Mouse (Mus musculus): ENCODE measurements around the gene Rbsn. TPM values are rescaled to one million over a fixed set of nuclear protein-coding genes. Genes with fewer than 3 reads are reported as not detected.

Gene Rbsn
- polyA plus RNA-seq (2015; fragmentation: Nextera tagmentation; extraction: Ambion mirVana): 34.6 and 37.9 TPM in 2 replicates

- H3K27ac ChIP-seq (ENCODE audit: low read length): peak within 1 kb of the TSS; percentile 89
- 0 out of 2 replicates have a peak, but pooled peaks cover 4% of the 10 kb centered on the region for H3K36me3 ChIP-seq (ENCODE audit: control insufficient read depth, insufficient read depth)
- H3K9ac ChIP-seq (replicated peaks; ENCODE audit: low read depth, low read length): peak within 1 kb of the TSS; percentile 96
- WGBS: 9% methylated on average over 35 of the region's 35 CpGs
- peak within 1 kb of the TSS; percentile 86 for H3K4me3 ChIP-seq (replicated peaks; ENCODE audit: low read length)
- peak; percentile 98 for ATAC-seq
- peak within 1 kb of the TSS; percentile 97 for H3K4me2 ChIP-seq (ENCODE audit: low read length)
- H3K4me1 ChIP-seq (replicated peaks; ENCODE audit: control insufficient read depth, insufficient read depth, low read length): peaks cover 15% of the 10 kb centered on the region
- no peaks in the 10 kb centered on the region for H3K27me3 ChIP-seq (replicated peaks; ENCODE audit: control insufficient read depth, insufficient read depth, low read length)
- no peaks in the 10 kb centered on the region for H3K9me3 ChIP-seq (ENCODE audit: control insufficient read depth, low read length)
Measured at GRCm38 (mm10) chr6:92214773-92215449, at the start of gene Rbsn. Gene Rbsn (minus strand): TSS chr6:92214925.

- WGBS: 69% methylated on average over 4 of the region's 4 CpGs
- H3K4me3 ChIP-seq (replicated peaks; ENCODE audit: low read length): no peak overlapping the region
Measured at GRCm38 (mm10) chr6:92261162-92261843, 46.6 kb upstream of the Rbsn start.

DNA sequence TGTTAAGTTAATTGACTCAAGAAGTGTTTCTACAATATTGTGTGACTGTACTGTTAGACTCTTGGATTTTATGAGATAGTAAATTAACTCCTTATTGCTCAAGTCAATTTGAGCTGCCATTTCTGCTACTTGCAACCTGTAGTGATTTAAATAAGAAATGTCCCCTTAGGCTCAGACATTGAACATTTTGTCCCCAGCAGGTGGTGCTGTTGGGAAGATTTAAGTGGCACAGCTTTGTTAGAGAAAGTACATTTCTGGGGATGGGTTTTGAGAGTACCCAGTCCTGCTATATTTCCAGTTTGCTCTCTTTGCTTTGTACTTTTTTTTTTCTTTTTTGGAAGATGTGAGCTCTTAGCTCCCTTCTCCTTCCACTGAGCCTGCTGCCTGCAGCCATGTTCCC, 40.6 kb upstream of the Rbsn start:
- no peak overlapping the region for H3K27ac ChIP-seq (ENCODE audit: low read length)
- ATAC-seq: no peak

More at GRCm38 (mm10) chr6:92261162-92261843, 46.6 kb upstream of the Rbsn start:
- Histone ChIP-seq H3K9ac (replicated peaks; ENCODE audit: low read depth, low read length) (no peak overlapping the region), H3K9me3 (ENCODE audit: control insufficient read depth, low read length) (no peaks in the 10 kb centered on the region), H3K4me2 (ENCODE audit: low read length) (no peak overlapping the region), H3K36me3 (ENCODE audit: control insufficient read depth, insufficient read depth) (no peaks in the 10 kb centered on the region), H3K27me3 (replicated peaks; ENCODE audit: control insufficient read depth, insufficient read depth, low read length) (no peaks in the 10 kb centered on the region), H3K4me1 (replicated peaks; ENCODE audit: control insufficient read depth, insufficient read depth, low read length) (no peaks in the 10 kb centered on the region), H3K27ac (ENCODE audit: low read length) (no peak overlapping the region)
- no peak for ATAC-seq

DNA sequence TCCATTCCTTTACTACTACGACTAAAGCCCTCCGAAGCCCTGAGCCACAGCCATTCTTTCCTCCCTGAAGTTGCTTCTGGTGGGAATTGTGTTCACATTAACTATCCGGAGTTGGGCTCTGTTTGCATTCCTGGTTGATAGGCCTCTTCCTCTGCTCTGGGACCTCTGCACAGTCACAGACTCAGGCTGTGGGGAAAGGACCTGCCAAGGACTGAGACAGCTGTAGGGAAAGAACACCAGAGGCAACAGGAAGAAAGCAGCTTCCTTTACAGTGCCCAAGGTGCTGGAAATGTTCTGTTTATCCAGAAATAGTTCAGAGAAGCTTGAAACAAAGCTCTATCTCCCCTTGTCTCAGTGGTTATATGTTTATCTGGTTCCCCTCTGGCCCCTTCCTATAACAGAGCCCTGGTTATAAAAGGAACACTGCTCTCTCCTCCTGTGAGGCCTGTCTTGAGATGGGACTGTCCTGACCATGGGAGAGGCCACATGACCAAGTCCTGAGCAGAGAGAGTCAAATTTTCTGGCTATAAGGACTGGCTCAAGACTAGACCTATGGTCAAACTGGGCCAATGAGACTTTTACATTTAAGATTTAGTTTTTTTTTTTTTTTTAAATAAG, 38.6 kb upstream of the Rbsn start:
- Histone ChIP-seq H3K27ac (ENCODE audit: low read length) (no peak overlapping the region), H3K36me3 (ENCODE audit: control insufficient read depth, insufficient read depth) (no peaks in the 10 kb centered on the region), H3K4me2 (ENCODE audit: low read length) (no peak overlapping the region), H3K9me3 (ENCODE audit: control insufficient read depth, low read length) (no peaks in the 10 kb centered on the region), H3K4me1 (replicated peaks; ENCODE audit: control insufficient read depth, insufficient read depth, low read length) (no peaks in the 10 kb centered on the region), H3K27me3 (replicated peaks; ENCODE audit: control insufficient read depth, insufficient read depth, low read length) (no peaks in the 10 kb centered on the region), H3K9ac (replicated peaks; ENCODE audit: low read depth, low read length) (no peak overlapping the region), H3K4me3 (replicated peaks; ENCODE audit: low read length) (no peak overlapping the region)
- ATAC-seq: no peak
- 79% methylated on average over 3 of the region's 3 CpGs for WGBS

More for the DNA sequence above, 40.6 kb upstream of the Rbsn start:
- no peaks in the 10 kb centered on the region for H3K36me3 ChIP-seq (ENCODE audit: control insufficient read depth, insufficient read depth)
- H3K4me2 ChIP-seq (ENCODE audit: low read length): no peak overlapping the region
- H3K9ac ChIP-seq (replicated peaks; ENCODE audit: low read depth, low read length): no peak overlapping the region
- no peak overlapping the region for H3K4me3 ChIP-seq (replicated peaks; ENCODE audit: low read length)
- H3K27me3 ChIP-seq (replicated peaks; ENCODE audit: control insufficient read depth, insufficient read depth, low read length): no peaks in the 10 kb centered on the region
- no peaks in the 10 kb centered on the region for H3K4me1 ChIP-seq (replicated peaks; ENCODE audit: control insufficient read depth, insufficient read depth, low read length)
- no peaks in the 10 kb centered on the region for H3K9me3 ChIP-seq (ENCODE audit: control insufficient read depth, low read length)

- H3K27me3 ChIP-seq (replicated peaks; ENCODE audit: control insufficient read depth, insufficient read depth, low read length): peaks cover 22% of the 10 kb centered on the region
- H3K4me2 ChIP-seq (ENCODE audit: low read length): no peak overlapping the region
- H3K9me3 ChIP-seq (ENCODE audit: control insufficient read depth, low read length): no peaks in the 10 kb centered on the region
- peaks cover 4% of the 10 kb centered on the region; the same call in 1 of the 2 replicates for H3K4me1 ChIP-seq (replicated peaks; ENCODE audit: control insufficient read depth, insufficient read depth, low read length)
- H3K9ac ChIP-seq (replicated peaks; ENCODE audit: low read depth, low read length): no peak overlapping the region
- H3K36me3 ChIP-seq (ENCODE audit: control insufficient read depth, insufficient read depth): no peaks in the 10 kb centered on the region
- H3K27ac ChIP-seq (ENCODE audit: low read length): no peak overlapping the region
- no peak for ATAC-seq
- WGBS: 5% methylated on average over 7 of the region's 7 CpGs
- H3K4me3 ChIP-seq (replicated peaks; ENCODE audit: low read length): no peak overlapping the region
Measured at GRCm38 (mm10) chr6:92247215-92247919, 32.6 kb upstream of the Rbsn start.

DNA sequence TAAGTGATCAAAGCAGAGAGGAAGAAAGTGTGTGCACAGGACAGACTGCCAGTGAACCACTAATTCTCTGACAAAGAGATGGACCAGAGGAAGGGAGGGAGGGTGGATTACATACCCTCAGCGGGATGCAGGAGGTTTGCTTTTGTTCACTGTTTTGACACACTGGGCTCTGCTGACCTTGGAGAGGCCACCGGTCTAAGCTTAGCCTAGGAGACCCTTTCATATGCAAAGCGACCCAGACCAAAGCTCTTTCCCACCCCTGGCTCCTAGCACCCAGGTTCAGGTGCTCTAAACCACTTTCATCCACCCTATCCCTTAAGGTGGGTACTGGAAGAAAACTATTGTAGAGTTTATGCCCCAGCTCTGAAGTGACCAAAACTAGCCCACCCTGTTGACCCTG, 31.6 kb upstream of the Rbsn start:
- WGBS: 4% methylated on average over 3 of the region's 3 CpGs
- no peak for ATAC-seq
- no peaks in the 10 kb centered on the region for H3K9me3 ChIP-seq (ENCODE audit: control insufficient read depth, low read length)
- H3K4me1 ChIP-seq (replicated peaks; ENCODE audit: control insufficient read depth, insufficient read depth, low read length): peaks cover 4% of the 10 kb centered on the region; the same call in 1 of the 2 replicates
- H3K36me3 ChIP-seq (ENCODE audit: control insufficient read depth, insufficient read depth): no peaks in the 10 kb centered on the region
- peaks cover 22% of the 10 kb centered on the region for H3K27me3 ChIP-seq (replicated peaks; ENCODE audit: control insufficient read depth, insufficient read depth, low read length)
- no peak overlapping the region for H3K4me2 ChIP-seq (ENCODE audit: low read length)
- H3K27ac ChIP-seq (ENCODE audit: low read length): no peak overlapping the region
- H3K9ac ChIP-seq (replicated peaks; ENCODE audit: low read depth, low read length): no peak overlapping the region
- H3K4me3 ChIP-seq (replicated peaks; ENCODE audit: low read length): no peak overlapping the region

DNA sequence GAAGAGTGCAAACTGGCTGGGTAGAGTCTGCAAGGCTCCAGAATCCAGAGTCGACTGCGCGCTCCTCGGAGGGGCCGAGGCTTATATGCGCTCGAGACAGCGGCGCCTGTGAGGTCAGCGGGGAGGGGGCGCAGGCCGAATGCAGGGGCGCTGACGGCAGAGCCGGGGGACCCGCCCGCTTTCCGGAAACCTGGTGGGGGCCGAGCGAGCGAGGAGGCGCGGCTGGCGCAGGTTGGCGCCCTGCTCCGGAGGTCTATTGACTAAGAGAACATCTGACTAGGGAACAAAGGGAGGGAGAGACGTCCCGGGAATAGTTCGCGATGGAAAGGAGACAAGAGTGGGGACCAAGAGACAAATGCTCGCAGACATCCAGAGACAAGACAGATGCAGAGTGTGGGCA, 29.9 kb upstream of the Rbsn start, which contains the start of gene Trh:
TSS of gene Trh (minus strand) at position 60 of the 400 bp plus-strand sequence.
- Histone ChIP-seq H3K4me3 (replicated peaks; ENCODE audit: low read length) (peak within 1 kb of the TSS; percentile 44), H3K36me3 (ENCODE audit: control insufficient read depth, insufficient read depth) (no peaks in the 10 kb centered on the region), H3K27me3 (replicated peaks; ENCODE audit: control insufficient read depth, insufficient read depth, low read length) (peaks cover 22% of the 10 kb centered on the region), H3K4me1 (replicated peaks; ENCODE audit: control insufficient read depth, insufficient read depth, low read length) (peaks cover 4% of the 10 kb centered on the region; the same call in 1 of the 2 replicates), H3K9ac (replicated peaks; ENCODE audit: low read depth, low read length) (peak within 1 kb of the TSS; percentile 62), H3K27ac (ENCODE audit: low read length) (no peak within 1 kb of the TSS), H3K4me2 (ENCODE audit: low read length) (peak within 1 kb of the TSS; percentile 68), H3K9me3 (ENCODE audit: control insufficient read depth, low read length) (no peaks in the 10 kb centered on the region)
- under 1% methylated on average over 31 of the region's 31 CpGs for WGBS
- ATAC-seq: no peak

GRCm38 (mm10) chr6:92241178-92241906, 26.6 kb upstream of the Rbsn start:
- peaks cover 22% of the 10 kb centered on the region for H3K27me3 ChIP-seq (replicated peaks; ENCODE audit: control insufficient read depth, insufficient read depth, low read length)
- no peak overlapping the region for H3K27ac ChIP-seq (ENCODE audit: low read length)
- WGBS: 68% methylated on average over 3 of the region's 3 CpGs
- H3K4me2 ChIP-seq (ENCODE audit: low read length): no peak overlapping the region
- peak; percentile 97 for ATAC-seq
- H3K4me3 ChIP-seq (replicated peaks; ENCODE audit: low read length): no peak overlapping the region
- H3K36me3 ChIP-seq (ENCODE audit: control insufficient read depth, insufficient read depth): no peaks in the 10 kb centered on the region
- H3K9ac ChIP-seq (replicated peaks; ENCODE audit: low read depth, low read length): no peak overlapping the region
- no peaks in the 10 kb centered on the region for H3K9me3 ChIP-seq (ENCODE audit: control insufficient read depth, low read length)
- peaks cover 4% of the 10 kb centered on the region; the same call in 1 of the 2 replicates for H3K4me1 ChIP-seq (replicated peaks; ENCODE audit: control insufficient read depth, insufficient read depth, low read length)
